Mouse (Mus musculus): ENCODE data around the gene Ankrd9. TPM values are rescaled to one million over a fixed set of nuclear protein-coding genes. Genes with fewer than 3 reads are reported as not detected.

The Ankrd9 gene
- total and polyA plus RNA-seq, 3 experiments = 13.8 to 26.0 TPM; not detected in 1

- TF ChIP-seq EP300 (IDR thresholded peaks at IDR 0.05; ENCODE audit: low read depth in 1 of 2, low read length in 2 of 2) (no peak), ELF1 (IDR thresholded peaks at IDR 0.05; ENCODE audit: low read depth, low read length) (no peak), JUND (IDR thresholded peaks at IDR 0.05; ENCODE audit: low read depth, low read length) (no peak), ZC3H11A (IDR thresholded peaks at IDR 0.05; ENCODE audit: low read depth, low read length) (no peak), TBP (IDR thresholded peaks at IDR 0.05; ENCODE audit: low read depth, low read length) (no peak), USF1 (IDR thresholded peaks at IDR 0.05; ENCODE audit: low read depth, low read length) (no peak), SMC3 (IDR thresholded peaks at IDR 0.05; ENCODE audit: low read depth, low read length) (no peak), HCFC1 (IDR thresholded peaks at IDR 0.05; ENCODE audit: low read depth, low read length) (no peak), UBTF (IDR thresholded peaks at IDR 0.05; ENCODE audit: borderline replicate concordance, insufficient read depth, low read depth, low read length) (no peak), POLR2AphosphoS2 (IDR thresholded peaks at IDR 0.05; ENCODE audit: low read length) (no peak), E2F4 (IDR thresholded peaks at IDR 0.05; ENCODE audit: borderline replicate concordance, low read depth, low read length) (no peak), ETS1 (IDR thresholded peaks at IDR 0.05; ENCODE audit: low read depth, low read length) (no peak), POLR2A (IDR thresholded peaks at IDR 0.05; ENCODE audit: control insufficient read depth in 1 of 2, insufficient read depth in 1 of 2, low read depth in 1 of 2, low read length in 2 of 2, poor library complexity in 1 of 2) (no peak), CTCF (IDR thresholded peaks at IDR 0.05 in 2 of 3, conservative IDR thresholded peaks at IDR 0.05 in 1 of 3; ENCODE audit: control insufficient read depth in 1 of 3, insufficient read depth in 1 of 3, low read depth in 2 of 3, low read length in 3 of 3, poor library complexity in 1 of 3, severe bottlenecking in 1 of 3) (no peak), USF2 (IDR thresholded peaks at IDR 0.05; ENCODE audit: borderline replicate concordance in 1 of 2, insufficient read depth in 1 of 2, low read depth in 1 of 2, low read length in 2 of 2) (no peak), ZMIZ1 (IDR thresholded peaks at IDR 0.05; ENCODE audit: low read depth, low read length) (no peak), GATA1 (IDR thresholded peaks at IDR 0.05; ENCODE audit: low read depth, low read length) (no peak)
- no peaks in the 10 kb centered on the region for H3K79me2 ChIP-seq (ENCODE audit: control insufficient read depth, insufficient read depth, low read length, poor library complexity)
- H3K4me1 ChIP-seq (ENCODE audit: control insufficient read depth in 1 of 2, insufficient read depth in 2 of 2, low read length in 2 of 2) = peaks cover 0 to 16% of the 10 kb centered on the region in 2 experiments; a peak in 3 of 4 replicates
- H3K4me3 ChIP-seq (ENCODE audit: control insufficient read depth in 1 of 2, insufficient read depth in 1 of 2, low read depth in 2 of 2, low read length in 2 of 2) = no peak overlapping the region
- H3K27ac ChIP-seq (ENCODE audit: control insufficient read depth, low read depth, low read length) = no peak overlapping the region
- no peak for DNase-seq (ENCODE audit: low read depth, low spot score)
- no peaks in the 10 kb centered on the region for H3K9me3 ChIP-seq (replicated peaks; ENCODE audit: insufficient read depth, low read length)
- H3K9ac ChIP-seq (ENCODE audit: control insufficient read depth, low read depth, low read length, poor library complexity, severe bottlenecking) = no peak overlapping the region
- H3K36me3 ChIP-seq (ENCODE audit: control insufficient read depth in 1 of 2, insufficient read depth in 2 of 2, low read length in 2 of 2) = peaks cover 0 to 3% of the 10 kb centered on the region in 2 experiments; a peak in 2 of 4 replicates
- H3K27me3 ChIP-seq (ENCODE audit: control insufficient read depth in 1 of 2, insufficient read depth in 2 of 2, low read length in 2 of 2) = no peaks in the 10 kb centered on the region
Observed at GRCm38 (mm10) chr12:111000956-111001355, 22.1 kb upstream of the Ankrd9 start.

GRCm38 (mm10) chr12:110999820-111000219 lies 21.0 kb upstream of the Ankrd9 start:
- H3K9me3 ChIP-seq (replicated peaks; ENCODE audit: insufficient read depth, low read length) = no peaks in the 10 kb centered on the region
- H3K27me3 ChIP-seq (ENCODE audit: control insufficient read depth in 1 of 2, insufficient read depth in 2 of 2, low read length in 2 of 2) = no peaks in the 10 kb centered on the region
- peaks cover 0 to 16% of the 10 kb centered on the region in 2 experiments; a peak in 3 of 4 replicates for H3K4me1 ChIP-seq (ENCODE audit: control insufficient read depth in 1 of 2, insufficient read depth in 2 of 2, low read length in 2 of 2)
- no peak overlapping the region for H3K4me3 ChIP-seq (ENCODE audit: control insufficient read depth in 1 of 2, insufficient read depth in 1 of 2, low read depth in 2 of 2, low read length in 2 of 2)
- no peak overlapping the region for H3K27ac ChIP-seq (ENCODE audit: control insufficient read depth, low read depth, low read length)
- H3K79me2 ChIP-seq (ENCODE audit: control insufficient read depth, insufficient read depth, low read length, poor library complexity) = no peaks in the 10 kb centered on the region
- no peak for DNase-seq (ENCODE audit: low read depth, low spot score)
- peaks cover 0 to 3% of the 10 kb centered on the region in 2 experiments; a peak in 2 of 4 replicates for H3K36me3 ChIP-seq (ENCODE audit: control insufficient read depth in 1 of 2, insufficient read depth in 2 of 2, low read length in 2 of 2)
- H3K9ac ChIP-seq (ENCODE audit: control insufficient read depth, low read depth, low read length, poor library complexity, severe bottlenecking) = no peak overlapping the region
- TF ChIP-seq GATA1 (IDR thresholded peaks at IDR 0.05; ENCODE audit: low read depth, low read length) = peak; percentile 77
- no peak for TF ChIP-seq CHD2 (IDR thresholded peaks at IDR 0.05; ENCODE audit: low read length)
- 0 out of 2 replicates have a peak, but pooled peaks have one; percentile 31 for TF ChIP-seq ZNF384 (IDR thresholded peaks at IDR 0.05; ENCODE audit: low read depth, low read length)
- TF ChIP-seq TCF12 (IDR thresholded peaks at IDR 0.05; ENCODE audit: low read depth, low read length) = peak; percentile 74
- TF ChIP-seq TAL1 (IDR thresholded peaks at IDR 0.05; ENCODE audit: low read length) = peak; percentile 34; the same call in 1 of the 2 replicates
- TF ChIP-seq ZKSCAN1 (IDR thresholded peaks at IDR 0.05; ENCODE audit: low read depth, low read length) = no peak
- TF ChIP-seq EP300 (IDR thresholded peaks at IDR 0.05; ENCODE audit: low read depth in 1 of 2, low read length in 2 of 2) = peak; percentile 54 to 57; a peak in 3 of 4 replicates
- no peak for TF ChIP-seq POLR2AphosphoS2 (IDR thresholded peaks at IDR 0.05; ENCODE audit: low read length)
- peak; percentile 31; the same call in 1 of the 2 replicates for TF ChIP-seq ETS1 (IDR thresholded peaks at IDR 0.05; ENCODE audit: low read depth, low read length)
- TF ChIP-seq NELFE (IDR thresholded peaks at IDR 0.05; ENCODE audit: low read depth, low read length) = no peak
